Mouse (Mus musculus) heart, adult 2 months (tissue): ENCODE data around the gene 9230112D13Rik. TPM values are rescaled to one million over a fixed set of nuclear protein-coding genes. Genes with fewer than 3 reads are reported as not detected.

Experiments
- DNase-seq, 2 experiments: peaks; one replicate each; pipeline ENCODE4 v3.0.0; 2021
- H3K27ac ChIP-seq: fragments of 200-600 bp; 2 replicates; pipeline ENCODE4 v1.8.1; 2022
- H3K27me3 ChIP-seq: fragments of 200-500 bp; 2 replicates; pipeline ENCODE4 v1.6.1; 2012; ENCODE audit warnings: mild to moderate bottlenecking, low read length, inconsistent platforms, mixed read lengths; ENCODE audit not compliant: control insufficient read depth, insufficient read depth
- H3K36me3 ChIP-seq: fragments of 200-500 bp; 2 replicates; pipeline ENCODE4 v1.6.1; 2012; ENCODE audit warnings: low read length, inconsistent platforms; ENCODE audit not compliant: control insufficient read depth, insufficient read depth
- H3K4me1 ChIP-seq: fragments of 200-500 bp; 2 replicates; pipeline ENCODE4 v1.6.1; 2011; ENCODE audit warnings: low read length; ENCODE audit not compliant: control insufficient read depth, insufficient read depth
- H3K4me3 ChIP-seq: fragments of 200-600 bp; 2 replicates; pipeline ENCODE4 v1.8.1; 2022
- H3K79me2 ChIP-seq: fragments of 200-500 bp; replicated peaks from 2 replicates; pipeline ENCODE4 v1.6.1; 2012; ENCODE audit warnings: mild to moderate bottlenecking, inconsistent platforms, low read length, moderate library complexity, mixed read lengths; ENCODE audit not compliant: control insufficient read depth, insufficient read depth
- H3K9ac ChIP-seq: fragments of 200-500 bp; 2 replicates; pipeline ENCODE4 v1.6.1; 2012; ENCODE audit warnings: low read depth, mild to moderate bottlenecking, control low read depth, inconsistent platforms, low read length, mixed read lengths
- CTCF ChIP-seq: fragments of 200-600 bp; IDR thresholded peaks from 2 replicates; pipeline ENCODE4 v1.8.1; 2022; ENCODE audit warnings: antibody characterized with exemption, mild to moderate bottlenecking, moderate library complexity
- EP300 ChIP-seq: fragments of 200-500 bp; IDR thresholded peaks from 2 replicates; pipeline ENCODE4 v1.6.1; 2011; ENCODE audit warnings: low read depth, low read length, control low read depth; ENCODE audit not compliant: insufficient read depth
- POLR2A ChIP-seq: fragments of 200-500 bp; IDR thresholded peaks from 2 replicates; pipeline ENCODE4 v1.6.1; 2011; ENCODE audit warnings: mild to moderate bottlenecking, low read depth, low read length, control low read depth; ENCODE audit not compliant: insufficient read depth
- WGBS: fragments of 180-500 bp; shearing (Covaris S2); methylation state at CpG from one replicate; pipeline ENCODE4 v1.1.7; 2018; 5-methylcytosine and 5-hydroxymethylcytosine counted together
- intact Hi-C: fragments of 180-260 bp; cut with DNase I; formaldehyde crosslinking; loops from one replicate; pipeline ENCODE4 v1.15.1; 2025
- polyA plus RNA-seq: library from polyadenylated mRNA; depleted of rRNA; stranded (reverse); fragments of >200 nt; gene quantifications from 2 replicates; pipeline ENCODE4 v1.2.3, GENCODE M21; 2012
- total RNA-seq, 2 experiments: library from RNA; stranded (reverse); gene quantifications; 2 replicates each; pipeline ENCODE4 v1.2.3; 2021

Gene 9230112D13Rik
- total and polyA plus RNA-seq, 3 experiments, result not detected

DNA sequence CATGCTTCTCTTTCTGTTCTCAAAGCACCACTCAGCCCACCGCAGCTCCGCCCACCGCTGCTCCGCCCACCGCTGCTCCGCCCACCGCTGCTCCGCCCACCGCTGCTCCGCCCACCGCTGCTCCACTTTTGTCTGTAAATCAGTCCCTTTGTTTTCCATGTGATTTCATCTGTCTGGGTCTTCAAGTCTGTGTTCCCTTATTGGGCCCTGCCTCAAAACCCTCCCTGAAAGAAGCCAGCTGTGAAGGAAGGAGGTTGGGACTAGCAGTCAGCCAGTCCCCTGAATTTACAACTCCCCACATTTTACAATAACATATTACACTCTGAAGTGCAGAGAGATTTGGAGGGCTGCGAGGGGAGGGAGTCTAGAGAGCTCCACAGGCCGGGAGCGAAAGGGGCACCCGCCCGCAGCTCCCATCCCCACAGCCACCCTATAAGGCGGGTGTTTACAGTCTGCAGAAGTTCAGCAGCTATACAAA is 18.1 kb upstream of the 9230112D13Rik start:
- H3K79me2 ChIP-seq, result no peaks in the 10 kb centered on the region
- H3K27ac ChIP-seq, result peak overlapping the region; percentile 66
- no peaks in the 10 kb centered on the region for H3K27me3 ChIP-seq
- 27% methylated on average over 17 of the region's 17 CpGs for WGBS
- peak; percentile 65 to 80 for DNase-seq
- intact Hi-C loops, result no loop called here
- no peak overlapping the region for H3K9ac ChIP-seq
- TF ChIP-seq POLR2A (no peak), CTCF (no peak), EP300 (no peak)
- H3K36me3 ChIP-seq, result peaks cover 24% of the 10 kb centered on the region
- no peak overlapping the region for H3K4me3 ChIP-seq
- H3K4me1 ChIP-seq, result peaks cover 13% of the 10 kb centered on the region

DNA sequence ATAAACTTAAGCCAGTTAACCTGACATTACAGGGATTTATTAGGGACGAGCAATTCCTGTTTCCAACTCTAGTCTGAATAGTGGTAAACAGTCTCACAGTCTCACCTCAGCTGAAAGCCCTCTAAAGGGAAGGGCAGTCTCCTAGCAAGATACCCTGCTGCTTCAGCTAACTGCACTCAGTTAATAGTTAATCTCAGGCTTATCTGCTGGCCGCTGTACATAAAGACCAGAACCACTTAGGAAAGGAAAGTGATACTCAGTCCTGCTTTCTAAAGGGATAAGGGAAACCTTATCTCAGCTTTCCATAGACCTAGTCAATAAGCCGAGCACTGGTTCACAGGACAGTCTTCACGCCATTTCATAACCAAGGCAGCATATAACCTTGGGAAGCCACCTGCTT is 13.3 kb upstream of the 9230112D13Rik start:
- TF ChIP-seq CTCF (no peak), POLR2A (no peak), EP300 (no peak)
- Histone ChIP-seq H3K36me3 (peaks cover 11% of the 10 kb centered on the region), H3K9ac (no peak overlapping the region), H3K4me1 (peaks cover 1% of the 10 kb centered on the region), H3K27me3 (no peaks in the 10 kb centered on the region), H3K79me2 (no peaks in the 10 kb centered on the region), H3K27ac (no peak overlapping the region), H3K4me3 (no peak overlapping the region)
- 48% methylated on average over 4 of the region's 4 CpGs for WGBS
- no peak for DNase-seq
- intact Hi-C loops, result no loop called here

DNA sequence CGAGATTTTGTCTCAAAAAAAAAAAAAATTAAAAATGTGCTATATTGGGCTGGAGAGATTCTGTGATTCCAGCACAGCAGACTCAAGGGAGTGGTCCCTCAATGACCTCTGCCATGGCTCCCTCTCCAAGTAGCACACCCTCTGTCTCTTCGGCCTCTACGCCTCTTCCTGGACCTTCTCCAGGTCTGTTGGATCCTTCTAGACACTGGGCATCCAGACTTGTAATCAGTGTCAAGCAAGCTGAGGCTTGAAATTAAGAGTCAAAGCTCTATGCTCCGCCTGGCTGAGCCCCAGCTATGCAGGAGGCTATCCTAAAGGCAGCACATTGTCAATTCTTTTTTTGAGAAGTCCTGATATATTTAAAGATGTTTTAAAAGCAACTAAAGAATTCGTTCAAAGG is 10.9 kb upstream of the 9230112D13Rik start:
- no peaks in the 10 kb centered on the region for H3K79me2 ChIP-seq
- peaks cover 4% of the 10 kb centered on the region for H3K4me1 ChIP-seq
- DNase-seq, result no peak
- H3K36me3 ChIP-seq, result peaks cover 19% of the 10 kb centered on the region
- TF ChIP-seq CTCF (no peak), POLR2A (no peak), EP300 (no peak)
- intact Hi-C loops, result no loop called here
- 61% methylated on average over 5 of the region's 5 CpGs for WGBS
- no peak overlapping the region for H3K4me3 ChIP-seq
- H3K27ac ChIP-seq, result no peak overlapping the region
- H3K9ac ChIP-seq, result no peak overlapping the region
- peaks cover 3% of the 10 kb centered on the region; the same call in 1 of the 2 replicates for H3K27me3 ChIP-seq

DNA sequence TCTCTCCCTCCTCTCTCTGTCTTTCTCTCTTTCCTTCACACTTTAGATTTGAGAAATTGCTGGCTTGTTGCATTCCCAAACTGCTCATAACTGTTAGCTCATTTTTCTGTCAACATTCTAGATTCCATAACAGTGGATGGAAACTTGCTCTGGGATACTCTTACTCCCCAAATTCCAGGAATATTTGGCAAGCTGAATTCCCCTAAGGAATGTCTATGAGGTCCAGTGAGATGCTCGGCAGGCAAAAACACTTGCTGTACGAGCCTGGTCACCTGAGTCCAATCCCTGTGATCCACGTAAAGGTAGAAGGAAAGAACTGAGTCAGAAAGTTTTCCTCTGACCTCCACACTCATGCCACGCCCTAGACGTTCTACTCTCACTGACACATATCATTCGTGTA is 9.9 kb upstream of the 9230112D13Rik start:
- no peak for DNase-seq
- Histone ChIP-seq H3K79me2 (no peaks in the 10 kb centered on the region), H3K36me3 (peaks cover 28% of the 10 kb centered on the region), H3K27me3 (peaks cover 4% of the 10 kb centered on the region; the same call in 1 of the 2 replicates), H3K27ac (no peak overlapping the region), H3K4me3 (no peak overlapping the region), H3K9ac (no peak overlapping the region), H3K4me1 (peaks cover 7% of the 10 kb centered on the region)
- TF ChIP-seq EP300 (no peak), CTCF (no peak), POLR2A (no peak)
- intact Hi-C loops, result no loop called here
- WGBS, result 54% methylated on average over 6 of the region's 6 CpGs

DNA sequence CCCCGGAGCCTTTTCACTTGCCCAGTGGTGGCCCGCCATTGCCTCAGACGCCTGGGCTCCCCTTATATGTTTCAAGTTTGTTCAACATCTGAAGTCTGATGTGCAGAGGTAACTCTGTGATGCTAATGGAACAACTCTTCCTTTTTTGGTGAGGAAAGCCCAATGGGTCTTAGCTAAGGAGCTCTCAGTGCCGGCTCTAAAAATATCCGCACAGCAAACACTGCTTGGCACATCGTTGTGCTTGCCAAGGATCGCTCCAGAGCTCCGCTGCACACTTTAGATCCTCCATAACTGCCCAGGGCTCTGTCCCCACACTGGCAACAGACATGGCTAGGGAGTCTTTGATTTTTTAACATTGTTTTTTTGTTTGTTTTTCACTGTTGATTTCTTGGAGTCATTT is 6.2 kb upstream of the 9230112D13Rik start:
- Histone ChIP-seq H3K27me3 (peaks cover 4% of the 10 kb centered on the region; the same call in 1 of the 2 replicates), H3K4me3 (no peak overlapping the region), H3K79me2 (no peaks in the 10 kb centered on the region), H3K27ac (peak overlapping the region; percentile 55), H3K4me1 (peaks cover 7% of the 10 kb centered on the region), H3K9ac (no peak overlapping the region), H3K36me3 (peaks cover 28% of the 10 kb centered on the region)
- TF ChIP-seq CTCF (no peak), POLR2A (no peak), EP300 (0 out of 2 replicates have a peak, but pooled peaks have one; percentile 15)
- DNase-seq, result peak in 1 of 2 experiments; percentile 55
- WGBS, result 53% methylated on average over 8 of the region's 8 CpGs
- intact Hi-C loops, result no loop called here

DNA sequence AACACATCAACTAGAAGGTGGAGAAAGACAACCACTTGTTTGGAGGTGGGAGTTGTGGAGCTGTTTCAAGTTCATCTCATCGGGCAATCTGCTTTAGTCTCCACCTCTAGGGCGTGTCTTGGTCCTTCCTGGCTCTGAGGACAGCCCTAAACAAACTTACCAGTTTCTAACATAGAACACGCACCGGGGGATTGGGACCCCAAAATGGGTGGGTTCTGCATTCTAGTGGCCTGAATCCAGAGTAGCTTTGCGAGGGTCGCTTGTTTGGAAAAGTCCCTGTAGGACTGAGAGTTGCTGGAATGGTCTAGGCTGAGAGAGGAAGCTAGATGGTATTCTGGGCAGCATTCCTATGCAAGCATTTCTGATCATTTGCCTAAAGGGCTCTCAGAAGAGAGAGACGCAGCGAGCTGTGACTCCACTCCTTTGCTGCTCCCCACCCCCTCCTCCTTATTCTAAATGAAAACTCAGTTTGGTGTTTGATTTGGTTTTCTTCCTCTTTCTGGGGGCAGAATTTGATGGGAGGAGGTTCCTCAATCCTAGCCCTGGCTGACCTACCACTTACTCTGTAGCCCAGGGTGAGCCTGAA is 4.5 kb downstream of the 9230112D13Rik start:
- Histone ChIP-seq H3K9ac (no peak overlapping the region), H3K4me3 (no peak overlapping the region), H3K27me3 (peaks cover 2% of the 10 kb centered on the region), H3K79me2 (no peaks in the 10 kb centered on the region), H3K4me1 (peaks cover 3% of the 10 kb centered on the region), H3K27ac (no peak overlapping the region), H3K36me3 (no peaks in the 10 kb centered on the region)
- DNase-seq, result no peak
- 63% methylated on average over 8 of the region's 8 CpGs for WGBS
- intact Hi-C loops, result loop anchor here (5.0 kb wide), 1 partner anchor 41 kb away; no protein-coding TSS in a partner anchor
- TF ChIP-seq CTCF (no peak), EP300 (no peak), POLR2A (no peak)
